Mouse (Mus musculus) heart, adult 2 months (tissue): ENCODE measurements at regions not wholly inside any gene's neighbourhood (a gene's known extent, or its start where the extent isn't known, plus 50 kb on each side); places are given as distances from the start of the nearest gene placed in this dataset.

Source experiments
- CTCF ChIP-seq: fragments of 200-600 bp; IDR thresholded peaks from 2 replicates; pipeline ENCODE4 v1.8.1; 2022; ENCODE audit warnings: antibody characterized with exemption, mild to moderate bottlenecking, moderate library complexity
- EP300 ChIP-seq: fragments of 200-500 bp; IDR thresholded peaks from 2 replicates; pipeline ENCODE4 v1.6.1; 2011; ENCODE audit warnings: low read depth, low read length, control low read depth; ENCODE audit not compliant: insufficient read depth
- POLR2A ChIP-seq: fragments of 200-500 bp; IDR thresholded peaks from 2 replicates; pipeline ENCODE4 v1.6.1; 2011; ENCODE audit warnings: mild to moderate bottlenecking, low read depth, low read length, control low read depth; ENCODE audit not compliant: insufficient read depth

DNA sequence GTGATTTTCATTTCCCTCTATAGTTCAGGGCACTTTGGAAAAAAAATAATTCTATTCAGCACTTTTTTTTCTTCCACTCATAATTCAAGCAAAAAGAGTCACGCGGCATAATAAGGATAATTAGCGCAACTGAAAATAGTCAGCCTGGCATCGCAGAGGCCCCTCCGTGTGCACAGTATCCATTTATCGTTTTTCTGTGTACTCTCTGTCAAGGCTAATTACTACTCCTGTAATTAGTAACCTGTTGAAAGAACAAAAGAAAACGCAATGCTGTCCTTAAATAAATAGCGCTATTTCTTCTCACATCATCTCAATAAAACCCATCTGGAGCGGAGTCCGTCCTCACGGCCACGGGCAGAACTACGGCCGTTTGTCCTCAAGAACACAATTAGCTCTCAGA, 95.1 kb upstream of the Atxn1 start:
- TF ChIP-seq CTCF, result no peak
- TF ChIP-seq EP300, result no peak
- no peak for TF ChIP-seq POLR2A
